Mouse (Mus musculus) monocyte, adult 5-6 weeks (primary cell): ENCODE measurements around the gene Serping1. TPM values are rescaled to one million over a fixed set of nuclear protein-coding genes. Genes with fewer than 3 reads are reported as not detected.

Source experiments
- ATAC-seq: fragments of 153-309, 156-312 bp; replicated peaks from 2 replicates; pipeline ENCODE4 v1.8.0; 2017; ENCODE audit warnings: mild to moderate bottlenecking; ENCODE audit not compliant: low TSS enrichment, insufficient number of reproducible peaks, severe bottlenecking, poor library complexity, low FRiP score
- total RNA-seq: library from RNA; stranded (forward); fragments of 200-1000, 200-491, 200-594 nt; gene quantifications from 3 replicates; pipeline ENCODE4 v1.2.3, GENCODE M21; 2017

The Serping1 gene
- total RNA-seq, 1 experiment from 2014 or later, result not detected

DNA sequence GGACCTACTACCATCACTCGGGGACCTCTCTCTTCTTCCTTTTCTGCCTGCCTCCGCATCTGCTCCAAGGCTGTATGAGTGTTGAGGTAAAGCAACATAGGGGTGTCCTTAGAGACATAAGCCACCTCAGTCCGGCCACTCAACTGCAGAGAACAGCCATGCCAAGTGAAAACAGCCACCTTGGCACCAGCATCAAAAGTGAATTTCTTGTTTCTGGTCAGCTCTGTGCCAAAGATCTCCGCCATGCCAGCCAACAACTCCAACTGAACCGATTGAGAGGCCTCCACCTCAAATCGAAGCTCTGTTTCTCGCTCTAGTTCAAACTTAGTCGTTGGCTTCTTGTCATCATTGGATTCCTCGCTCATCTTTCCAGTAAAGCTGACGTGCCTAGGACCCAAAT, 49.5 kb downstream of the Serping1 start:
- ATAC-seq, result no peak

DNA sequence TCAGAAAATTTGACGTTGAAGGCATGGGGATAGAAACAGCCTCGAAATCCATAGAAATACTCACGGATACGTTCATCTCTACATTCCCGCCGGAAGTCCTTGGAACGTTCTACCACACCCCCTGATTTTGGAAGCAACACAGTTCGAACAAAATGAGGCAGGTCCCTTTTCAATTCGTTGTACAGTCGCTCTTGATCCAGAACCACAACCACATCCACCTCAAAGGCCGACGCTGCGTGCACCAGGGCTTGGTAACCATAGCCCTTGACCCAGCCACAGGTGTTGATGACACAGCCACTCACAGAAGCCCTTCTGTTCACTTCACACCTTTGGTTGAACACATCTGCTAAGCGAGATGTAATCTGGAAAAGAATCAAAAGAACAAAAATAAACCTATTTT, 51.4 kb downstream of the Serping1 start:
- no peak for ATAC-seq

DNA sequence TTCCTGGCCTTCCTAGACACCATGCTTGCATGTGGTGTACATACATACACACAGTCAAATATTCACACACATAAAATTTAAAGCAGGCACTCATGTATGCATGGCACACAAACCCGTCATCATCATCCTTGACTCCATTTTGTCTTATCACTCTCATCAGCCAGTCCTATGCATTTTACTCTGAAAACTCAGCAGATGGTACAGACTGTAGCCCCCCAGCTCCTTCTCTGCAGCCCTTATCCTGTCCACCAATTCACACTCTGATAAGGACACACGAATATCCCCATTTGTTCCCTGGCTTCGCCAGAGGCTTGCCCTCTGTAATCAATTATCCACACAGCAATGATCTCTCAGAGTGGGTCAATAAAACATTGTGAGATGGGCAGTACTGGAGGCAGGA, 54.1 kb downstream of the Serping1 start:
- no peak for ATAC-seq

DNA sequence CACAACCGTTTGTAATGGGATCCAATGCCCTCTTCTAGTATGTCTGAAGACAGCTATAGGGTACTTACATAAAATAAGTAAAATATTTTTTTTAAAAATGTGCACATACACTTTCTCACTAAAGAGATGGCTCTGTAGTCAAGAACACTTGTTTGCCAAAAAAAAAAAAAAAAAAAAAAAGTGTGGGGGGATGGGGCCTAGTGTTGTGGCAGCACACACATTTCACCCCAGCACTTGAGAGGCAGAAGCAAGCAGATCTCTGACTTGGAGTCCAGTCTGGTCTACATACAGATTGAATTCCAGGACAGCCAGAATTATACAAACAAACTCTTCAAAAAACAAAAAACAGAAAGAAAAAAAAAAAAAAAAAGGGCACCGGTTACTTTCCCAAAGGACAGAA, 54.5 kb downstream of the Serping1 start:
- no peak for ATAC-seq

DNA sequence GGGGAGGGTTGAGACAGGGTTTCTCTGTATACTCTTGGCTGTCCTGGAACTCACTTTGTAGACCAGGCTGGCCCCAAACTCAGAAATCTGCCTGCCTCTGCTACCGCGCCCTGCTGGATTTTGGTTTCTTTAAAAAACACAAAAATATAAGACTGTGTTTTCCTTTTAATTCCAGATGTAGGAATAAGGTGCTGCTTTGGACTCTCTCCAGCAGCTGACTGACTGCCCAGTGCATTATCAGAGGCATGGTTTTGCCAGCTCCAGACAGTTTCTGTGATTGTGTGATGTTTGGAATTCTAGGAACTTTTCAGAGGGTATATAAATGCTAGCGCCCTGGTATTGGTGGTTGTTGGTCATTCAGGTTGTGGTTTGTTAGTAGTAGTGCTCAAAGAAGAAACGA, 57.9 kb downstream of the Serping1 start:
- ATAC-seq, result no peak

DNA sequence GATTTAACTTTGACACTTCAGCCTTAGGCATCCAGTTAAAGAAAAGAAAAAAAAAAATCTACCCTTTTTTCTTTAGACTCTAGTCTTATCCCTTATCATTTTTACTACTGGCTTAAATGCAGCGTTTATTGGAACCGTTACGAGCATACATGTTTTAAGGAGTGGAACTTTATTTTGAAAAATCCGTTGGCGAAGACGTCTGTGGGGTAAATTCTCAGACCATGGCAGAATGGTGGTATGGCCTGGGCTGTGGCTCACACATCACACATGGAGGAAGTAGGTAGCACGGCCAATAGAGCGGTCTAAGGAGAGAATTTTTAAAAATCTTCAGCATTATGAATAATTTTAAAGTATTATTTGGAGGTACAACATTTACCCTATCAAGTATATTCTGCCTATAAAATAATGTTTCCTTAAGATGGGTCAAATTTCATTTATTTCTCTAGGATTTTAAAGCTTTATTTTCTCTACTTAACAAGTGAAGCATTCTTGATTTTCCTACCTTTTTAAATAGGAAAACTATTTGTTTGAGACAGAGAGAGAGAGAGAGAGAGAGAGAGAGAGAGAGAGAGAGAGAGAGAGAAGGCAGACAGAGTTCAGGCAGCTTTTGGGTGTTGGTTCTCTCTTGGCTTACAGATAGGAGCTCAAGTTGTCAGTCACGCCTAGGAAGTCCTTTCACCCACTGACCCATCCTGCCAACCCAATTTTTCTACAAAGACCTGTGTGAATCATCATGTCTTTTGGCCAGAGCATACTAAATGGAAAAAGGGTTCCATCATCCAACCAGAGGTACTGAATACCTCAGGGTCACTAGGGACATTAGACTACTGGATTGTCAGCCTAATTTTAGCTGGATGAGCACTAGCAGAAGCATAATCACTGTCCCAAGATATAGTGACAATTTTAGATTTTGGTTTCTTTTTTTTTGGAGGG, 58.6 kb downstream of the Serping1 start:
- ATAC-seq, result no peak

DNA sequence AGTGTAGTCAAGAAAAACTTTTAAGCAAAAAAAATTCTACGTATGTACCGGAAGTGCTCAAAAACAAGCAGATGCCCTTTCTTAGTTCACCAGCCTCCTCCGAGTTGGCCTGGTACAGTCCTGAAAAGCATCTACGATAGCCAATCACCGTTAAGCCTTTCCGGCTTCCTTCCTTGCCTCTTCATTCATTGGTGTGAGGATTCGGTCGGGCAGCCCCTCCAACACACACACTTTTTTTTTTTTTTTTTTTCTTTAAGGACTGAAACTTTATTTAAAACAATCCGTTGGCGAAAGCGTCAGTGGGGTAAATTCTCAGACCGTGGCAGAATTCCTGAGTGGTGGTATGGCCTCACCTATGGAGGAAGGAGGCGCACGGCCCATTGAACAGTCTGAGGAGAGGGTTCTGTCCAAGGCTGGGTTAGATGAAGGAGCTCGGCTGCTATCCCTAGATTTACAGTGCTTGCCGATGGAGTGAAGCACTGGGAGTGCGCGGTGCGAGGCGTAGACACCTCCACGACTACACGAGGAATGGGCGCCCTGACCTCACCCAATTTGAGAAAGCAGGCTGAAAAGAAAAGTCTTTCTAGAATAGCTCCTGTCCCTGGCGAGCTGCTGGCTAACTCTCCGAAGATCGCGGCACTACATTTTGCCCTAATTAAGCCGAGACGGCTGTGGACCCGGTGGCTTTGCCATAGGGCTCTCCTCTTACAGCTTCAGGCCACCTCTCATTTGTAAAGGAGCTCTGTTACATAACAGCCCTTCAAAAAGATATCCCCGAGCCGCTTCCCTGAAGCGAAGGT, 59.5 kb downstream of the Serping1 start:
- peak; percentile 94 for ATAC-seq

Other genes with a start within 250 kb of the Serping1 start
- 7.9 to 20.7 TPM (median 8.5 TPM) in 3 replicates for gene Ctnnd1, start 124.7 kb downstream of the Serping1 start, total RNA-seq
- gene Btbd18, start 116.4 kb downstream of the Serping1 start, total RNA-seq, result not detected in 3 replicates
- 34.9 to 47.7 TPM (median 37.5 TPM) in 3 replicates for gene Selenoh, start 104.7 kb downstream of the Serping1 start, total RNA-seq
- 4.1 TPM in 1 of 3 replicates, not detected in the others for gene Gm28635, start 97.4 kb downstream of the Serping1 start, total RNA-seq
- gene Med19, start 97.0 kb downstream of the Serping1 start, total RNA-seq, result 10.5 to 19.9 TPM (median 11.5 TPM) in 3 replicates
- 20.9 to 31.5 TPM (median 22.4 TPM) in 3 replicates for gene Tmx2, start 96.3 kb downstream of the Serping1 start, total RNA-seq
- gene Zdhhc5, start 60.3 kb downstream of the Serping1 start, total RNA-seq, result 22.4 to 46.2 TPM (median 25.7 TPM) in 3 replicates
- gene Clp1, start 48.1 kb downstream of the Serping1 start, total RNA-seq, result 29.1 to 46.4 TPM (median 29.3 TPM) in 3 replicates
- not detected in 3 replicates for gene Ypel4, start 41.4 kb downstream of the Serping1 start, total RNA-seq
- gene Gm19426, start 31.8 kb downstream of the Serping1 start, total RNA-seq, result not detected in 3 replicates
- gene Ube2l6, start 23.4 kb upstream of the Serping1 start, total RNA-seq, result 19.2 to 64.4 TPM (median 43.8 TPM) in 3 replicates
- gene Smtnl1, start 47.2 kb upstream of the Serping1 start, total RNA-seq, result not detected in 3 replicates
- gene Timm10, start 51.6 kb upstream of the Serping1 start, total RNA-seq, result 11.3 to 21.0 TPM (median 16.2 TPM) in 3 replicates
- 0.29 to 0.32 TPM in 2 of 3 replicates, not detected in the other for gene Slc43a1, start 63.4 kb upstream of the Serping1 start, total RNA-seq
- gene Rtn4rl2, start 111.3 kb upstream of the Serping1 start, total RNA-seq, result not detected in 3 replicates
- gene Slc43a3, start 161.1 kb upstream of the Serping1 start, total RNA-seq, result 4.1 to 5.3 TPM (median 4.8 TPM) in 3 replicates
- 1.2 to 3.6 TPM in 2 of 3 replicates, not detected in the other for gene Prg2, start 205.0 kb upstream of the Serping1 start, total RNA-seq
- gene Prg3, start 212.8 kb upstream of the Serping1 start, total RNA-seq, result not detected in 3 replicates